12 mouse cellular contexts compared by ENCODE assay signal in the genomic region with DNA sequence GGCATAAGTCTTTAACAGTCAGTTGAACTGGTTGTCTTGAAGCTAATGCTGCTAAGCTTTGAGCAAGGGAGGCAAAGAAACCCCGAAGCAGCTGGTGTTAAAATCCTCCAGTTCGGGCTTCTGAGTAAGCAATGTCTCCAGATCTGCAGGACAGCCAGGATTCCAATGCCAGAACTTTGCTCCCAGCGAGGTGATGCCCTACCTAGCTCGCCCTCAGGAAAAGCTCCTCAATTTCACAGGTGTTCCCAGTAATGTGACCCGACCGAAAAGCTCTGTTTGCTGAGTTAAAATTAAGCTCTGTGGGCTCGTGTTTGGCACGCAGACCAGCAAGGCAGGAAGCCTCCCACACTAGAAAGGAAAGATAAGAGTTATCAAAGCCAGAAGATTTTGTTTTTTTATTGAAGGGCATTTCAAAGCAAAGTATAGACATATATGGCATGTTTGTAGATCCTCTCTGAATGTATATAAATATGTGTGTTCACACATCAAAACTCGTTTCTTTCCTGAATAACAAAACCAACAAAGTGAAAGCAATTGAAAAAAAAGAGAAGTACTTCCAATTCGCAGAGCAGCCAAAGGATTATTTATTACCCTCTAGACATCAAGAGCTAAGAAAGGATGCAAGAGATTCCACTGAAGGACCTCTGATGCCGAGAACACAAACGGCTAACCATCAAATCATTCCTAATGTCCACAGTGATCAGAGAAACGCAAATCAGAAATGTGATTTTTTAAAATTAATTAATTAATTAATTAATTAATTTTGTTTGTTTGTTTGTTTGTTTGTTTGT. TPM values are rescaled to one million over a fixed set of nuclear protein-coding genes. Genes with fewer than 3 reads are reported as not detected.
DNase-seq lines count a peak whose midpoint lies in the region; ATAC-seq and TF ChIP-seq lines count a peak whose summit lies in the region.
"Had no signal": no experiment of that assay in that cellular context is flagged by ENCODE, and none has a peak within 500 bp of the region (broad histone marks: within the 10 kb centered on the region; RNA-seq: fewer than 3 reads in every experiment).

No protein-coding gene starts in this region.

- H3K4me1 ChIP-seq in heart, embryonic 16.5 days (ENCODE audit: control insufficient read depth, insufficient read depth, low read length), result peaks cover 5% of the 10 kb centered on the region
- no peaks in the 10 kb centered on the region for H3K4me1 ChIP-seq in lung, postnatal 0 days (ENCODE audit: insufficient read depth, low read depth, low read length)
- no peaks in the 10 kb centered on the region for H3K4me1 ChIP-seq in lung, adult 2 months (ENCODE audit: control insufficient read depth, insufficient read depth, low read length)
- H3K4me1 ChIP-seq: midbrain, embryonic 10.5 days had no signal

- no peak for TF ChIP-seq POLR2A in lung, adult 2 months (IDR thresholded peaks at IDR 0.05; ENCODE audit: borderline replicate concordance, extremely low read depth, low read depth, low read length)

- WGBS in heart, embryonic 16.5 days, result 47% methylated on average over 13 of the region's 13 CpGs
- WGBS in lung, postnatal 0 days, result 43% methylated on average over 13 of the region's 13 CpGs
- WGBS in lung, adult 2 months, result 46% methylated on average over 13 of the region's 13 CpGs

- no peak overlapping the region for H3K9ac ChIP-seq in heart, embryonic 16.5 days (ENCODE audit: low read length)
- H3K9ac ChIP-seq in lung, postnatal 0 days (replicated peaks; ENCODE audit: low read depth), result no peak overlapping the region

- TF ChIP-seq CTCF in lung, postnatal 0 days (IDR thresholded peaks at IDR 0.05), result no peak
- TF ChIP-seq CTCF in lung, adult 2 months (IDR thresholded peaks at IDR 0.05; ENCODE audit: insufficient read depth, low read length), result no peak

- H3K4me2 ChIP-seq in heart, embryonic 16.5 days (ENCODE audit: low read depth, low read length), result peak overlapping the region; percentile 23; the same call in 1 of the 2 replicates
- peak overlapping the region; percentile 5; the same call in 1 of the 2 replicates for H3K4me2 ChIP-seq in lung, postnatal 0 days (replicated peaks; ENCODE audit: low read depth, low read length)

- no peak for ATAC-seq in heart, embryonic 16.5 days (replicated peaks; ENCODE audit: extremely low read depth, insufficient read depth, low FRiP score)
- ATAC-seq in lung, postnatal 0 days, result no peak
- ATAC-seq in granulocyte monocyte progenitor cell, adult 5-6 weeks (replicated peaks; ENCODE audit: poor library complexity, severe bottlenecking), result peak; percentile 35; the same call in 1 of the 2 replicates

- H3K9me3 ChIP-seq in heart, embryonic 16.5 days (replicated peaks; ENCODE audit: control insufficient read depth, low read length), result no peaks in the 10 kb centered on the region
- H3K9me3 ChIP-seq in lung, postnatal 0 days (ENCODE audit: low read length), result no peaks in the 10 kb centered on the region
- H3K9me3 ChIP-seq: midbrain, embryonic 10.5 days had no signal

- H3K4me3 ChIP-seq in heart, embryonic 16.5 days (ENCODE audit: low read length), result no peak overlapping the region
- no peak overlapping the region for H3K4me3 ChIP-seq in lung, postnatal 0 days (ENCODE audit: low read depth, low read length)
- H3K4me3 ChIP-seq in lung, adult 2 months (replicated peaks; ENCODE audit: extremely low read depth, low read depth, low read length), result no peak overlapping the region
- H3K4me3 ChIP-seq: erythroblast, embryonic 14.5 days; heart, adult 2 months; midbrain, embryonic 10.5 days had no signal

- H3K27me3 ChIP-seq in heart, embryonic 16.5 days (ENCODE audit: control insufficient read depth, insufficient read depth, low read length), result no peaks in the 10 kb centered on the region
- no peaks in the 10 kb centered on the region for H3K27me3 ChIP-seq in lung, postnatal 0 days (replicated peaks; ENCODE audit: insufficient read depth, low read length)

- no peaks in the 10 kb centered on the region for H3K36me3 ChIP-seq in heart, embryonic 16.5 days (ENCODE audit: control insufficient read depth, insufficient read depth)
- H3K36me3 ChIP-seq in lung, postnatal 0 days (ENCODE audit: insufficient read depth, low read length), result no peaks in the 10 kb centered on the region
- H3K36me3 ChIP-seq: midbrain, embryonic 10.5 days had no signal

- TF ChIP-seq EP300 in lung, postnatal 0 days (IDR thresholded peaks at IDR 0.05), result no peak

- no peak overlapping the region for H3K27ac ChIP-seq in heart, embryonic 16.5 days (ENCODE audit: low read length)
- no peak overlapping the region for H3K27ac ChIP-seq in lung, postnatal 0 days (ENCODE audit: low read length)
- H3K27ac ChIP-seq: heart, adult 2 months; midbrain, embryonic 10.5 days had no signal

- no peak for DNase-seq in heart, postnatal 4 days
- no peak for DNase-seq in lung, postnatal 0 days (ENCODE audit: low spot score)
- DNase-seq in lung, adult 2 months, result no peak
- DNase-seq in naive thymus-derived CD4-positive, alpha-beta T cell, adult 2 months (ENCODE audit: low read depth), result peak; percentile 29
- no peak for DNase-seq in embryo, embryonic 9.5 days (ENCODE audit: extremely low spot score)
- no peak for DNase-seq in layer of hippocampus, adult 9-11 months
- DNase-seq: heart, adult 2 months; thymus, adult 18-20 months had no signal

RNA-seq across cellular contexts. Expression of gene Phactr2, which starts 20.8 kb away (rescaled TPM):
- polyA plus RNA-seq in heart, embryonic 16.5 days (2015; fragmentation: Nextera tagmentation; extraction: Ambion mirVana), result 55.5 and 57.1 TPM in 2 replicates
- total RNA-seq in heart, postnatal 4 days (2021), result 10 to 100 TPM; 78.3 to 79.5 TPM
- 24.7 and 32.3 TPM in 2 replicates for polyA plus RNA-seq in lung, postnatal 0 days (2015; fragmentation: Nextera tagmentation; extraction: Ambion mirVana)
- polyA plus RNA-seq in lung, adult 2 months (2012; rRNA removed), result 21.2 and 33.5 TPM in 2 replicates
- 27.3 and 33.7 TPM in 2 replicates for total RNA-seq in granulocyte monocyte progenitor cell, adult 5-6 weeks (2014; fragmentation: Nextera tagmentation)
- 15.8 and 16.8 TPM in 2 replicates for total RNA-seq in granulocyte monocyte progenitor cell, adult 5-6 weeks (2017)

RNA-seq across cellular contexts. Expression of gene Fuca2, which starts 45.9 kb away (rescaled TPM):
- 91.7 and 94.5 TPM in 2 replicates for polyA plus RNA-seq in heart, embryonic 16.5 days (2015; fragmentation: Nextera tagmentation; extraction: Ambion mirVana)
- 100 to 1,000 TPM; 261 to 315 TPM for total RNA-seq in heart, postnatal 4 days (2021)
- 95.6 and 103 TPM in 2 replicates for polyA plus RNA-seq in lung, postnatal 0 days (2015; fragmentation: Nextera tagmentation; extraction: Ambion mirVana)
- polyA plus RNA-seq in lung, adult 2 months (2012; rRNA removed), result 21.4 and 22.7 TPM in 2 replicates
- 77.6 and 108 TPM in 2 replicates for total RNA-seq in granulocyte monocyte progenitor cell, adult 5-6 weeks (2014; fragmentation: Nextera tagmentation)
- total RNA-seq in granulocyte monocyte progenitor cell, adult 5-6 weeks (2017), result 101 and 111 TPM in 2 replicates
